Mouse (Mus musculus): ENCODE measurements around the gene Coa7. TPM values are rescaled to one million over a fixed set of nuclear protein-coding genes. Genes with fewer than 3 reads are reported as not detected.
"Not testable (repeated sequence)": the region's sequence is repeated elsewhere in the genome, so short reads cannot be mapped to it uniquely, and the experiment has no call there.

The Coa7 gene
- polyA plus RNA-seq, 1 experiment from 2014 or later = 39.9 TPM

DNA sequence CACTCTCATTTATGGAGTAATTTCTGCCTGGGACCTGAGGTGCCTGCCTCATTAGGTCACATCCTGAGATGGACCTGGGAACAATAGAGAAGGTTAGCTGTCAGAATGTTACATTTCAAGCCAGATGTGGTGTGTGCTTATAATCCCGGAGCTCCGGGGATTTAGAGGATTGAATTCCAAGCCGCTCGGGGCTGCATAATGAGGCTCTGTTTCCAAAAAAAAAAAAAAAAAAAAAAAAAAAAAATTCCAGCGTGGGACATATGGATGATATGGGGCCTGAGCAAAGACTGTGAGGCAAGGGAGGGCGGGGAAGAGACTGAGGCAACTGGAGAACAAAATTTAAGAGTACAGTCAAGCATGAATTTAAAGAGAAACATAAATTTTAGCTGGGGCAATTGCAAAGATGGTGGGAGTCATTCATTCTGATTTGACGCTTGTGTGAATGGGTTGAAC, 16.7 kb downstream of the Coa7 start:
- no peak overlapping the region for H3K9ac ChIP-seq
- 7% methylated on average over 7 of the region's 7 CpGs for WGBS
- H3K4me3 ChIP-seq (replicated peaks) = no peak overlapping the region
- peak overlapping the region; percentile 61 for H3K27ac ChIP-seq (replicated peaks)
- no peaks in the 10 kb centered on the region for H3K27me3 ChIP-seq
- ATAC-seq (ENCODE audit: insufficient number of reproducible peaks, low FRiP score, low TSS enrichment, low read depth) = 0 out of 2 replicates have a peak, but pooled peaks have one; percentile 27
- 0 out of 2 replicates have a peak overlapping the region, but pooled peaks have one; percentile 3 for H3K4me2 ChIP-seq (replicated peaks)
- H3K9me3 ChIP-seq (replicated peaks) = no peaks in the 10 kb centered on the region
- H3K4me1 ChIP-seq = peaks cover 33% of the 10 kb centered on the region
- peaks cover 4% of the 10 kb centered on the region; the same call in 1 of the 2 replicates for H3K36me3 ChIP-seq

DNA sequence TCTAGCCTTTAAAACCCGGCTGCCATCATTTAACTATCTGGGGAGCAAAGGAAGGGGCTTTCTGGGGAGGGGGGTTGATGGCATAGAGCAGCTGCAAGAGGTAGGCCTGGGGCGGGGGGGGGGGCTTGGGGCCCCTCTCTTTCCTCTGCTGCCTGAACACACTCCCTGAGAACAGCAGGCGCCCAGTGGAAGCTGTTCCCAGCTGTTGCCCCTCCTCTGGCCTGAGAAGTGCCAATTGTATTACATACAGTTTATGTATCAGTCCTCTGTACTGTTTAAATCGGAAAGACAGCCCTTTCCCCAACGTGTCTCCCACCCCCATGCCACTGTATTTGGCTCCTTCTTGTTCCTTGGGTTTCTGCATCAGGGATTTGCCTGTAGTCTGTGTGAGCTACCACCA, 17.9 kb downstream of the Coa7 start:
- H3K4me2 ChIP-seq (replicated peaks) = no peak overlapping the region
- no peak for ATAC-seq (ENCODE audit: insufficient number of reproducible peaks, low FRiP score, low TSS enrichment, low read depth)
- no peaks in the 10 kb centered on the region for H3K36me3 ChIP-seq
- H3K27me3 ChIP-seq = no peaks in the 10 kb centered on the region
- peaks cover 45% of the 10 kb centered on the region for H3K4me1 ChIP-seq
- no peak overlapping the region for H3K4me3 ChIP-seq (replicated peaks)
- no peak overlapping the region for H3K9ac ChIP-seq
- 26% methylated on average over 5 of the region's 5 CpGs for WGBS
- no peaks in the 10 kb centered on the region for H3K9me3 ChIP-seq (replicated peaks)
- peak overlapping the region; percentile 61; the same call in 1 of the 2 replicates for H3K27ac ChIP-seq (replicated peaks)

DNA sequence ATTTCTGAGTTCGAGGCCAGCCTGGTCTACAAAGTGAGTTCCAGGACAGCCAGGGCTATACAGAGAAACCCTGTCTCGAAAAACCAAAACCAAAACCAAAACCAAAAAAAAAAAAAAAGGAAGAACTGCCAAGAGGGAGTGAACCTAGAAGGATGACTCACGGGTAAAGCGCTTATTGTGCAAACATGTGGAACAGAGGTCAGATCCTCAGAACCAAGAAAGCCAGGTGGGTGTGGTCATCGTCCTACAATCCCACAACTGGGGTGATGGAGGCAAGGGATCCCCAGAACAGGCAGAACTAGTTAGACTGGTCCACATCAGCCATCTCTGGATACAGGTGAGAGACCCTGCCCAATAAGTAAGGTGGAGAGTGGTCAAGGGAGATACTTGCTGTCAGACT, 19.2 kb downstream of the Coa7 start:
- no peaks in the 10 kb centered on the region for H3K9me3 ChIP-seq (replicated peaks)
- H3K36me3 ChIP-seq = no peaks in the 10 kb centered on the region
- H3K27ac ChIP-seq (replicated peaks) = 0 out of 2 replicates have a peak overlapping the region, but pooled peaks have one; percentile 17
- peaks cover 51% of the 10 kb centered on the region for H3K4me1 ChIP-seq
- no peak overlapping the region for H3K9ac ChIP-seq
- no peak overlapping the region for H3K4me2 ChIP-seq (replicated peaks)
- no peak overlapping the region for H3K4me3 ChIP-seq (replicated peaks)
- H3K27me3 ChIP-seq = no peaks in the 10 kb centered on the region
- no peak for ATAC-seq (ENCODE audit: insufficient number of reproducible peaks, low FRiP score, low TSS enrichment, low read depth)
- whole genome bisulfite sequencing = 79% methylated on average over 5 of the region's 5 CpGs

DNA sequence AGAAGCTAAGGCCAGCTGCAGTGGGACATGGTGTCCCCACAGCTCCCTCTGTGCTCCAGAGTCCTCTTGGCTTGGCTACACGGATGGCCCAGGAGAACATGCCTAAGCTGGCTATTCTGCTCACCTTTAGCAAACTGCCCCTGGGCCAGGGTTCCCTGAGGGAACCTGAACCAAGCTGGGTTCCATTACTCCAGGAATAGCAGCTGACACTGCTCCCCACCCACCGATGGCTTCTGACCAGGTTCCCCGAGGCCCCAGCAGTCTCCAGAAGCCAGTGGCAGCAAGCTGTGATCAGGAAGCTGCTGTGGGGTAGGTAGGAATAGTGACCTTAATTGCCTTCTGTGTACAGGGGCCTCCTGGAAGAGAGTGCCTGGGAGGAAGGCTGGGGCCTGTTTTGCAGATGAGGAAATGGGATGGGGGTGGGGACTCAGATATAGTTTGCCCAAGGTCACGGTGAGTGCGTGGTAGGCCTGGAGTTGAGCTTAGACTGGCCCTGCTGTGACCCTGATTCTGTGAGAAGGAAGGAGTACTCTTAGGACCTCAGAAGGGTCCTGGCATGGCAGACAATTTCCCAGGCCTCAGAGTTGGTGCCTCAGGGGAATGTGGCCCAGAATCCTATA, 20.4 kb downstream of the Coa7 start:
- WGBS = 25% methylated on average over 5 of the region's 5 CpGs
- 0 out of 2 replicates have a peak overlapping the region, but pooled peaks have one; percentile 76 for H3K27ac ChIP-seq (replicated peaks)
- H3K9ac ChIP-seq = no peak overlapping the region
- no peak for ATAC-seq (ENCODE audit: insufficient number of reproducible peaks, low FRiP score, low TSS enrichment, low read depth)
- H3K4me3 ChIP-seq (replicated peaks) = no peak overlapping the region
- H3K9me3 ChIP-seq (replicated peaks) = no peaks in the 10 kb centered on the region
- peaks cover 51% of the 10 kb centered on the region for H3K4me1 ChIP-seq
- H3K4me2 ChIP-seq (replicated peaks) = no peak overlapping the region
- no peaks in the 10 kb centered on the region for H3K27me3 ChIP-seq
- H3K36me3 ChIP-seq = no peaks in the 10 kb centered on the region

DNA sequence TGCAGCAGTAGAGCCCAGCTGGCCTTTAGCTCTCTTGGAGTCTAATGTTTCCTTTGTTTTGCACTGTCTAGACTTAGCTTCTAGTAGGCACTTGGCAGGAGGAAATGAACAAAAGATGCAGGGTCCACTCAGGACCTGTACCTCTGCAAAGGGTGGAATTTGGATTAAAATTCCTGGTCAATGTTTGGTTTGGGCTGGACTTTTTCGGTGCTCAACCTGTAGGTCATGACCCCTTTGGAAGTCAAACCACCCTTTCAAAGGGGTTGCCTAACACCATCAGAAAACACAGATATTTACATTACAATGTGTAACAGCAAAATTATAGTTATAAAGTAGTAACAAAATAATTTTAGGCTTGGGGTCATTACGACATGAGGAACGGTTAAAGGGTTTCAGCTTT, 21.1 kb downstream of the Coa7 start:
- H3K27ac ChIP-seq (replicated peaks) = peak overlapping the region; percentile 76; the same call in 1 of the 2 replicates

DNA sequence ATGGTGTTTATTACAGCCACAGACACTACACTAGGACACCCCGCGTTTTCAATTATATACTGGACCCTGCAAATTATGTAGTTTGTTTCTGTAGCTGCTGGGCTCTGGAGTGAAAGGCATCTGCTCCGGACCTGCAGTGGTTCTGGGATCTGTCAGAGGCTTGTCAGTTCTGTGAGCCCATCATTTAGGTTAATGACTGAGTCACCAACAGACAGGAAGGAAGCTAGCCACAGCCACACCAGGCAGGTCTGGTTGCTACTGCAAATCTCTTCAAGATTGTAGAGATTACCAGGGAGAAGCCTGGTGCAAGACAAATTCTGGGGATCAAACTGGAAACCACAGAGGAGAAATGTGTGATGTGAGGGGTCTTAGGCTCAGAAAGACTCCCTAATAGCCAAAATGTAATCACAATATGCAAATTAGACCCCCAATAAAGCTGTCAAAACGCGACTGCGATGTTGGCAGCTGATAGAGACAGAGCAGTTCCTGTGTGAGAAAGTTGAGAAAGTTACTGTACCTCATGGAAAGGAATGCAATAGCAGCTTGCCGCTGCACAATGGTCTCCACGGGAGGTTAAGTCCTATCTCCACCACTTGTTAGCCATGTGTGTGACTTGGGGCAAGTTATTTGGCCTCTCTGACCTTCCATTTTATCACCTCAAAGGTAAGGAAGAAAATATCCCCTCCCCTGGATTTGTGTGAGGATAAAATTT, 22.1 kb downstream of the Coa7 start:
- Histone ChIP-seq H3K4me2 (replicated peaks) (no peak overlapping the region), H3K4me1 (peaks cover 48% of the 10 kb centered on the region), H3K9me3 (replicated peaks) (no peaks in the 10 kb centered on the region), H3K27ac (replicated peaks) (peak overlapping the region; percentile 76; the same call in 1 of the 2 replicates), H3K4me3 (replicated peaks) (no peak overlapping the region), H3K9ac (no peak overlapping the region), H3K27me3 (no peaks in the 10 kb centered on the region), H3K36me3 (no peaks in the 10 kb centered on the region)
- no peak for ATAC-seq (ENCODE audit: insufficient number of reproducible peaks, low FRiP score, low TSS enrichment, low read depth)
- whole genome bisulfite sequencing = 24% methylated on average over 8 of the region's 8 CpGs

More for the DNA sequence above, 21.1 kb downstream of the Coa7 start:
- no peak for ATAC-seq (ENCODE audit: insufficient number of reproducible peaks, low FRiP score, low TSS enrichment, low read depth)
- WGBS = 79% methylated on average over 3 of the region's 3 CpGs
- H3K36me3 ChIP-seq = no peaks in the 10 kb centered on the region
- H3K27me3 ChIP-seq = no peaks in the 10 kb centered on the region
- no peaks in the 10 kb centered on the region for H3K9me3 ChIP-seq (replicated peaks)
- no peak overlapping the region for H3K9ac ChIP-seq
- no peak overlapping the region for H3K4me2 ChIP-seq (replicated peaks)
- peaks cover 51% of the 10 kb centered on the region for H3K4me1 ChIP-seq
- H3K4me3 ChIP-seq (replicated peaks) = no peak overlapping the region

DNA sequence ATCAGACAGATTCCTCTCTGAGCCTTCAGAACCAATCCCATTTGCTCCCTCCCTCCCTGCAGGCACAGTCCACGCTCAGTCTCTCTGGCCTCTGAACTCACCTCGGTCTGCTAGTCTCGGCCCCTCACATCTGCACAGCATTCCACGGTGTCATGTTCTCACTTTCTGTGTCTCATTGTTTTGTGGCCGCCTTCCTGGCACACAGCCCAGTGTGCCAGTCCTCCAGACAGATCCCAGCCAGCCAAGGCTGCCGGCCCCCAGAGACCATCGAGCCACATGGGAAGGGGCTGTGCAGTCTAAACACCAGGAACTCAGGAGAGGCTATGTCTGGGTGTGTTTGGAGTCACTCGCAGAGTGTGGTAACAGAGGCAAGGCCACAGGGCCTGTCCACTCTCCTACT, 22.9 kb downstream of the Coa7 start:
- peak overlapping the region; percentile 76 for H3K27ac ChIP-seq (replicated peaks)
- H3K27me3 ChIP-seq = no peaks in the 10 kb centered on the region
- no peak overlapping the region for H3K4me3 ChIP-seq (replicated peaks)
- H3K4me1 ChIP-seq = peaks cover 42% of the 10 kb centered on the region
- peak; percentile 77 for ATAC-seq (ENCODE audit: insufficient number of reproducible peaks, low FRiP score, low TSS enrichment, low read depth)
- H3K36me3 ChIP-seq = no peaks in the 10 kb centered on the region
- no peaks in the 10 kb centered on the region for H3K9me3 ChIP-seq (replicated peaks)
- no peak overlapping the region for H3K9ac ChIP-seq
- WGBS = 3% methylated on average over 8 of the region's 8 CpGs
- H3K4me2 ChIP-seq (replicated peaks) = peak overlapping the region; percentile 21; the same call in 1 of the 2 replicates

DNA sequence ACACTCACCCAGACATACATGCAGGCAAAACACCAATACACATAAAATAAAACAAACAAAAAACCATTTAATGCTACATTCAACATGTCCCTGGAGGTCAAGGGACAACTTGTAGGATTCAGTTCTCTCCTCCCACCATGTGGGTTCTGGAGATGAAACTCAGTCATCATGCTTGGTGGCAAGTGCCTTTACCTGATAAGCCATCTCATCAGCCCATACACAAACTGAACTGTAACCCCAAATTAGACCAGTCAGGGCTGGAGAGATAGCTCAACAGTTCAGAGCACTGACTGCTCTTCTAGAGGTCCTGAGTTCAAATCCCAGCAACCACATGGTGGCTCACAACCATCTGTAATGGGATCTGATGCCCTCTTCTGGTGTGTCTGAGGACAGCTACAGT, 25.7 kb downstream of the Coa7 start:
- not testable (repeated sequence) for ATAC-seq (ENCODE audit: insufficient number of reproducible peaks, low FRiP score, low TSS enrichment, low read depth); H3K36me3 ChIP-seq; H3K27ac ChIP-seq (replicated peaks); H3K4me3 ChIP-seq (replicated peaks); H3K27me3 ChIP-seq; H3K9me3 ChIP-seq (replicated peaks); H3K9ac ChIP-seq; H3K4me2 ChIP-seq (replicated peaks)
- peaks cover 31% of the 10 kb centered on the region for H3K4me1 ChIP-seq

DNA sequence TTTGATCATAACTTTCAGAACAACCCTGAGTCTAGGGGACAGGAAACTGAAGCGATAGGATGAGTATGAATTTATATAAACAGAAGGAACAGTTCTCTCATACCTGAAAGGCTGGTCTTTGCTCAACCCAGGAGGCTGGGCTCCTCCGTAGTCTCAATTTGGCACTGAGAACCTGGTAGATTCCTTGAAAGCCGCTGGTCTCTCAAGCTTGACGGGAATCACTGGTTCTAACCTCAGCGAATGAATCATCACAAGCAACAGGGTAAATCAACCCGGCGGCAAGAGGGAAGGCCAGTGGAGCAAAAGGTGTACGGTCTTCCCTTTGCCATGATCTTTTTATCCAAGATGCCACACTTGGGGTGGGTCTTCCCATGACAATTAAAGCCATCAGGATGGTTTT, 29.5 kb downstream of the Coa7 start:
- ATAC-seq (ENCODE audit: insufficient number of reproducible peaks, low FRiP score, low TSS enrichment, low read depth) = no peak
- Histone ChIP-seq H3K36me3 (no peaks in the 10 kb centered on the region), H3K4me2 (replicated peaks) (no peak overlapping the region), H3K9ac (no peak overlapping the region), H3K27ac (replicated peaks) (no peak overlapping the region), H3K9me3 (replicated peaks) (no peaks in the 10 kb centered on the region), H3K4me3 (replicated peaks) (no peak overlapping the region), H3K27me3 (no peaks in the 10 kb centered on the region), H3K4me1 (peaks cover 34% of the 10 kb centered on the region)
- 89% methylated on average over 8 of the region's 8 CpGs for WGBS

DNA sequence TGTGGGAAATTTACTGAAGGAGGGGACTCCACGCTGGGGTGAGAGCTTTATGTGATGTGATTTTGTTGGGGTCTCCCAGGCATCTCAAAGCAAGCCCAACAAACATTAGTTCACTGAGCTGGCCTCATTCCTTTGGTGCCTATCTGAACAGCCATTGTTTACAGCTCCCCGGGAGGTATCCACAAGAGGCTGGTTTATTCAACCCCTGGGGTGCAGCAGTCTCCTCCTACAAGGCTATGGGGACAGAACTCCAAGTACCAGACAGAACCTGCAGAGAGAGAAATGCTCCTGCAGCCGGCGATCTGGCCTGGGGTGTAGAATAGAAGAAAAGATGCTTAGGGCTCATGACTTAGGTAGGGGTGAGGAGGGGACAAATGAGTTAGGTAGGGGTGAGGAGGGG, 30.6 kb downstream of the Coa7 start:
- Histone ChIP-seq H3K9me3 (replicated peaks) (no peaks in the 10 kb centered on the region), H3K27me3 (no peaks in the 10 kb centered on the region), H3K27ac (replicated peaks) (no peak overlapping the region), H3K9ac (no peak overlapping the region), H3K4me3 (replicated peaks) (no peak overlapping the region), H3K4me1 (peaks cover 45% of the 10 kb centered on the region), H3K36me3 (no peaks in the 10 kb centered on the region), H3K4me2 (replicated peaks) (no peak overlapping the region)
- 14% methylated on average over 4 of the region's 4 CpGs for WGBS
- ATAC-seq (ENCODE audit: insufficient number of reproducible peaks, low FRiP score, low TSS enrichment, low read depth) = no peak

DNA sequence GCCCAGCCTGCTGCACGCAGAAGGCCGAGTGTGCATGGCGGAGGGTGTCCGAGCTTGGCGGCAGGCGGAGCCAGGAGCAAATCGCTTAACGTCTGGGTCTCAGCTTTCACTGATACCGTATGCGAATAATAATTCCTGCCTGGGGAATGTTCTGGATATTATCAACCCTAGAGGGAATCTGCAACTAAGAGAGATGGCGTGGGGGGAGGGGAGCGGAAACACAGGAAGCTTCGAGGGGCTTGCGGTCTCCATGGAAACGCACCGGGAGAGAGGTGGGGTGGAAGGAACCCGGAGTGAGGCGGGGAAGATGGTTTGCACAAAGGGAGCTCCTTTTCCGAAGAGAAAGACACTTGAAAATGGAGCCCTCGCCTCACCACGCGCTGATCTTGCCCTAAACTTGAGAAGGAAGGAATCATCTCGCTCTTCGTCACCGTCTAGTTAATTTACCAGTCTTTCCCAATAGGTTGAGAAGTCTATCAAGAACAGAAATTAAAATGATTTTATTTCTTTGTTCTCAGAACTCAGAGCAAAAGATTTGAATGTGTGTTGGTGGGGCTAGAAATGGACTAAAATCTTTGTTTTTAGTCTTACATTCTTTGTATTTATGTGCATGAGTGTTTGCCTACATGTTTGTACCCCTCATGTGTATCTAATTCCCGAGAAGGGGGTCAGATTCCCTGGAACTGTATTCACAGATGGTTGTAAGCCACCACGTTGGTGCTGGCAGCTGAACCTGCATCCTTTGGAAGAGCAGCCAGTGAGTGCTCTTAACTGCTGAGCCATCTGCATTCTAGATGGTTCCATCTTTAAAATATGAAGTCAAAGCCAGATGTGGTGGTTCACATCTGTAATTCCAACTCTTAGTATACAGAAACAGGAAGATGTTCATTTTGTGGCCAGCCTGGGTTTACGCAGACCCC, 32.5 kb downstream of the Coa7 start:
- WGBS = 5% methylated on average over 28 of the region's 28 CpGs
- 0 out of 2 replicates have a peak, but pooled peaks have one; percentile 56 for ATAC-seq (ENCODE audit: insufficient number of reproducible peaks, low FRiP score, low TSS enrichment, low read depth)
- no peaks in the 10 kb centered on the region for H3K9me3 ChIP-seq (replicated peaks)
- H3K27ac ChIP-seq (replicated peaks) = peak overlapping the region; percentile 85
- peaks cover 53% of the 10 kb centered on the region for H3K4me1 ChIP-seq
- H3K27me3 ChIP-seq = no peaks in the 10 kb centered on the region
- no peaks in the 10 kb centered on the region for H3K36me3 ChIP-seq
- peak overlapping the region; percentile 48 for H3K4me2 ChIP-seq (replicated peaks)
- peak overlapping the region; percentile 31 for H3K4me3 ChIP-seq (replicated peaks)
- H3K9ac ChIP-seq = no peak overlapping the region
